Comparison of ENCODE assay signal across 8 mouse cellular contexts in genomic region chr3:51225979-51226378, GRCm38 (mm10). TPM values are rescaled to one million over a fixed set of nuclear protein-coding genes. Genes with fewer than 3 reads are reported as not detected.
DNase-seq lines count a peak whose midpoint lies in the region; ATAC-seq and TF ChIP-seq lines count a peak whose summit lies in the region.

No protein-coding gene starts in this region.

- no peaks in the 10 kb centered on the region for H3K36me3 ChIP-seq in heart, embryonic 13.5 days
- H3K36me3 ChIP-seq in G1E (replicated peaks): peaks cover 22% of the 10 kb centered on the region
- H3K36me3 ChIP-seq in hindbrain, embryonic 13.5 days: no peaks in the 10 kb centered on the region
- no peaks in the 10 kb centered on the region for H3K36me3 ChIP-seq in midbrain, embryonic 13.5 days

- WGBS in heart, embryonic 13.5 days: 91% methylated on average over 10 of the region's 10 CpGs
- WGBS in hindbrain, embryonic 13.5 days: 94% methylated on average over 10 of the region's 10 CpGs
- WGBS in midbrain, embryonic 13.5 days: 94% methylated on average over 10 of the region's 10 CpGs

- H3K4me1 ChIP-seq in heart, embryonic 13.5 days: peaks cover 72% of the 10 kb centered on the region
- peaks cover 64% of the 10 kb centered on the region for H3K4me1 ChIP-seq in G1E (ENCODE audit: insufficient read depth, low read depth, low read length)
- peaks cover 41% of the 10 kb centered on the region for H3K4me1 ChIP-seq in hindbrain, embryonic 13.5 days (replicated peaks)
- peaks cover 30% of the 10 kb centered on the region for H3K4me1 ChIP-seq in midbrain, embryonic 13.5 days (replicated peaks)

- H3K4me3 ChIP-seq in heart, embryonic 13.5 days: peak overlapping the region; percentile 95
- H3K4me3 ChIP-seq in G1E (ENCODE audit: low read depth, low read length): peak overlapping the region; percentile 92
- H3K4me3 ChIP-seq in hindbrain, embryonic 13.5 days: peak overlapping the region; percentile 90
- peak overlapping the region; percentile 90 for H3K4me3 ChIP-seq in midbrain, embryonic 13.5 days (replicated peaks)

- no peak overlapping the region for H3K27ac ChIP-seq in heart, embryonic 13.5 days (replicated peaks)
- no peak overlapping the region for H3K27ac ChIP-seq in hindbrain, embryonic 13.5 days
- H3K27ac ChIP-seq in midbrain, embryonic 13.5 days: no peak overlapping the region

- no peaks in the 10 kb centered on the region for H3K27me3 ChIP-seq in heart, embryonic 13.5 days (replicated peaks)
- 0 out of 2 replicates have a peak, but pooled peaks cover 11% of the 10 kb centered on the region for H3K27me3 ChIP-seq in G1E (ENCODE audit: insufficient read depth, low read length)
- H3K27me3 ChIP-seq in hindbrain, embryonic 13.5 days: no peaks in the 10 kb centered on the region
- no peaks in the 10 kb centered on the region for H3K27me3 ChIP-seq in midbrain, embryonic 13.5 days

- no peak for ATAC-seq in heart, embryonic 13.5 days (ENCODE audit: extremely low read depth, insufficient number of reproducible peaks, low FRiP score, low TSS enrichment)
- no peak for ATAC-seq in G1E (ENCODE audit: extremely low read depth, insufficient number of reproducible peaks, low FRiP score, poor library complexity, severe bottlenecking)
- no peak for ATAC-seq in hindbrain, embryonic 13.5 days (ENCODE audit: low FRiP score)
- no peak for ATAC-seq in midbrain, embryonic 13.5 days
- ATAC-seq in granulocyte monocyte progenitor cell, adult 5-6 weeks (replicated peaks; ENCODE audit: poor library complexity, severe bottlenecking): no peak

- no peaks in the 10 kb centered on the region for H3K9me3 ChIP-seq in heart, embryonic 13.5 days
- no peaks in the 10 kb centered on the region for H3K9me3 ChIP-seq in G1E (replicated peaks)
- H3K9me3 ChIP-seq in hindbrain, embryonic 13.5 days: no peaks in the 10 kb centered on the region
- no peaks in the 10 kb centered on the region for H3K9me3 ChIP-seq in midbrain, embryonic 13.5 days

- DNase-seq in heart, postnatal 14 days: no peak
- no peak for DNase-seq in G1E (ENCODE audit: low spot score)
- no peak for DNase-seq in ovary, postnatal 14 days (ENCODE audit: low spot score)
- DNase-seq in cerebellum, adult 18-20 months: no peak

- TF ChIP-seq CTCF in G1E (IDR thresholded peaks at IDR 0.05; ENCODE audit: low read depth, low read length): no peak

- peak overlapping the region; percentile 91 for H3K4me2 ChIP-seq in heart, embryonic 13.5 days
- peak overlapping the region; percentile 60 for H3K4me2 ChIP-seq in hindbrain, embryonic 13.5 days
- peak overlapping the region; percentile 74 for H3K4me2 ChIP-seq in midbrain, embryonic 13.5 days (replicated peaks)

- intact Hi-C loops in heart, postnatal 14 days (cut with DNase I): no loop called here

- peak overlapping the region; percentile 94; the same call in 1 of the 2 replicates for H3K9ac ChIP-seq in heart, embryonic 13.5 days
- H3K9ac ChIP-seq in hindbrain, embryonic 13.5 days: no peak overlapping the region
- no peak overlapping the region; the same call in 1 of the 2 replicates for H3K9ac ChIP-seq in midbrain, embryonic 13.5 days (replicated peaks)

RNA-seq across cellular contexts. Expression of gene Noct, which starts 1.7 kb away (rescaled TPM):
- polyA plus RNA-seq in heart, embryonic 13.5 days (2015; fragmentation: Nextera tagmentation; extraction: Ambion mirVana): 8.5 and 8.6 TPM in 2 replicates
- total RNA-seq in heart, postnatal 14 days (2021): 10 to 100 TPM; 53.9 to 68.6 TPM
- 24.4 and 27.5 TPM in 2 replicates for total RNA-seq in G1E (2014; fragmentation: Nextera tagmentation)
- 11.4 and 11.7 TPM in 2 replicates for total RNA-seq in G1E (2017)
- polyA plus RNA-seq in G1E (2012): 18.5 and 25.3 TPM in 2 replicates
- 21.5 and 22.0 TPM in 2 replicates for polyA plus RNA-seq in hindbrain, embryonic 13.5 days (2015; fragmentation: Nextera tagmentation; extraction: Ambion mirVana)
- 15.3 and 17.8 TPM in 2 replicates for polyA plus RNA-seq in midbrain, embryonic 13.5 days (2015; fragmentation: Nextera tagmentation; extraction: Ambion mirVana)
- 13.9 and 24.0 TPM in 2 replicates for total RNA-seq in granulocyte monocyte progenitor cell, adult 5-6 weeks (2014; fragmentation: Nextera tagmentation)
- total RNA-seq in granulocyte monocyte progenitor cell, adult 5-6 weeks (2017): 7.0 and 9.5 TPM in 2 replicates
